Mouse (Mus musculus) liver, embryonic 11.5 days (tissue): ENCODE data around the gene Zfp503. TPM values are rescaled to one million over a fixed set of nuclear protein-coding genes. Genes with fewer than 3 reads are reported as not detected.
A peak's percentile ranks its signal among the peaks of the same experiment; 100 is the strongest.

ENCODE experiments used
- ATAC-seq: fragments of 200-750 bp; cut with Nextera tagmentation; replicated peaks from 2 replicates; pipeline ENCODE4 v1.8.0; 2017; ENCODE audit warnings: moderate number of reproducible peaks, mild to moderate bottlenecking, moderate TSS enrichment, moderate library complexity; ENCODE audit not compliant: low FRiP score
- DNase-seq: peaks from one replicate; pipeline ENCODE4 v3.0.0-alpha.2; 2017; ENCODE audit warnings: low spot score
- H3K27ac ChIP-seq: fragments of 300-500 bp; sonication (generic); 2 replicates; pipeline ENCODE4 v1.5.1; 2014; ENCODE audit warnings: mild to moderate bottlenecking, low read depth, low read length, control low read depth
- H3K27me3 ChIP-seq: fragments of 300-500 bp; sonication (generic); replicated peaks from 2 replicates; pipeline ENCODE4 v1.6.1; 2014; ENCODE audit warnings: low read length, mixed read lengths; ENCODE audit not compliant: control insufficient read depth, insufficient read depth
- H3K36me3 ChIP-seq: fragments of 300-500 bp; sonication (generic); 2 replicates; pipeline ENCODE4 v1.6.1; 2014; ENCODE audit warnings: mild to moderate bottlenecking, low read length, moderate library complexity, mixed read lengths; ENCODE audit not compliant: control insufficient read depth, insufficient read depth
- H3K4me1 ChIP-seq: fragments of 300-500 bp; sonication (generic); replicated peaks from 2 replicates; pipeline ENCODE4 v1.6.1; 2014; ENCODE audit warnings: low read length, mixed read lengths; ENCODE audit not compliant: control insufficient read depth, insufficient read depth
- H3K4me2 ChIP-seq: fragments of 300-500 bp; sonication (generic); 2 replicates; pipeline ENCODE4 v1.6.1; 2014; ENCODE audit warnings: mild to moderate bottlenecking, control low read depth, moderate library complexity
- H3K4me3 ChIP-seq: fragments of 300-500 bp; sonication (generic); 2 replicates; pipeline ENCODE4 v1.5.1; 2014; ENCODE audit warnings: low read depth, low read length, control low read depth
- H3K9ac ChIP-seq: fragments of 300-500 bp; sonication (generic); 2 replicates; pipeline ENCODE4 v1.6.1; 2014; ENCODE audit warnings: low read depth, low read length, control low read depth
- H3K9me3 ChIP-seq: fragments of 300-500 bp; sonication (generic); 2 replicates; pipeline ENCODE4 v1.6.1; 2016; ENCODE audit warnings: low read length, inconsistent platforms, mixed read lengths; ENCODE audit not compliant: control insufficient read depth
- WGBS: fragments of 180-500 bp; shearing (Covaris S2); extraction: QIAGEN DNeasy Blood & Tissue Kit; methylation state at CpG from one replicate; pipeline ENCODE4 v1.1.7; 2014; 5-methylcytosine and 5-hydroxymethylcytosine counted together
- polyA plus RNA-seq: library from polyadenylated mRNA; unstranded; fragments of >200 nt; fragmentation: Nextera tagmentation; extraction: Ambion mirVana; gene quantifications from 2 replicates; pipeline ENCODE4 v1.2.1, GENCODE M21; 2014

The Zfp503 gene
- polyA plus RNA-seq, 1 experiment from 2014 or later: 4.1 TPM

DNA sequence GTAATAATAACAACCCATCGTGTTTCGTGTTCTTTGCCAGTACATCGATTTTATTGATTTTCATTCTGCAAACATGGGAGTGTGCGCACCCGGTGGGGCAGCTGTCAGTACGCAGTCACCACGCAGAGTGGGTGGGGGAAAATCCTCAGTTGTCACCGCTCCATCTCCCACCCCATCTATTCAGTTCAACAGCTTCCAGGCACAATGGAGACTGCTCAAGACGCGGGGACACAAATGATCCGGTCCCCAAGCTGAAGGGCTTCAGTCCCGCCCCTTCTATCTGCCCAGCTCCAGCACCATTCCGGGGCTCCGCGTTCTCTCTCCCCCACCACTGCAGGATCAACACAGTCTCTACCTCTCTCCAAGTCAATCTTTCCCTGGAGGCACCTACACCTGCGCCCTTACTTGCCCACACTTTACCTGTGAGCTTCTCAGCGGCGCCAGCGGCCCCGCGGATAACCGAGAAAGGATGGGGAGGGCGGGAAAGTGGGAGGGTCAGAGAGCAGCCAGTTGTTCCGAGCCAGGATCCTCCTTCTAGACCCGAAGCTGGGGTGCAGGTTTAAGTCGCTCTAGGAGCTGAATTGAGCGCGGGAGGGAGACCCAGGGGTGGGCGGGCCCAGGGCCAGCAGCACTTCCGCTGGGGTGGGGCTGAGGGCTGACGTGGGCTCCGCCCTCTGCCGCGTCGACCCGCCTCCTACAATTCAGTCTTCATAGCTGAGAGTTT is 5.8 kb upstream of the Zfp503 start:
- under 1% methylated on average over 36 of the region's 36 CpGs for WGBS
- peak; percentile 62 for DNase-seq
- ATAC-seq: peak; percentile 81
- Histone ChIP-seq H3K9ac (peak overlapping the region; percentile 38; the same call in 1 of the 2 replicates), H3K4me2 (peak overlapping the region; percentile 96), H3K27me3 (peaks cover 64% of the 10 kb centered on the region), H3K27ac (no peak overlapping the region), H3K36me3 (no peaks in the 10 kb centered on the region), H3K9me3 (no peaks in the 10 kb centered on the region), H3K4me3 (peak overlapping the region; percentile 58), H3K4me1 (peaks cover 17% of the 10 kb centered on the region)

DNA sequence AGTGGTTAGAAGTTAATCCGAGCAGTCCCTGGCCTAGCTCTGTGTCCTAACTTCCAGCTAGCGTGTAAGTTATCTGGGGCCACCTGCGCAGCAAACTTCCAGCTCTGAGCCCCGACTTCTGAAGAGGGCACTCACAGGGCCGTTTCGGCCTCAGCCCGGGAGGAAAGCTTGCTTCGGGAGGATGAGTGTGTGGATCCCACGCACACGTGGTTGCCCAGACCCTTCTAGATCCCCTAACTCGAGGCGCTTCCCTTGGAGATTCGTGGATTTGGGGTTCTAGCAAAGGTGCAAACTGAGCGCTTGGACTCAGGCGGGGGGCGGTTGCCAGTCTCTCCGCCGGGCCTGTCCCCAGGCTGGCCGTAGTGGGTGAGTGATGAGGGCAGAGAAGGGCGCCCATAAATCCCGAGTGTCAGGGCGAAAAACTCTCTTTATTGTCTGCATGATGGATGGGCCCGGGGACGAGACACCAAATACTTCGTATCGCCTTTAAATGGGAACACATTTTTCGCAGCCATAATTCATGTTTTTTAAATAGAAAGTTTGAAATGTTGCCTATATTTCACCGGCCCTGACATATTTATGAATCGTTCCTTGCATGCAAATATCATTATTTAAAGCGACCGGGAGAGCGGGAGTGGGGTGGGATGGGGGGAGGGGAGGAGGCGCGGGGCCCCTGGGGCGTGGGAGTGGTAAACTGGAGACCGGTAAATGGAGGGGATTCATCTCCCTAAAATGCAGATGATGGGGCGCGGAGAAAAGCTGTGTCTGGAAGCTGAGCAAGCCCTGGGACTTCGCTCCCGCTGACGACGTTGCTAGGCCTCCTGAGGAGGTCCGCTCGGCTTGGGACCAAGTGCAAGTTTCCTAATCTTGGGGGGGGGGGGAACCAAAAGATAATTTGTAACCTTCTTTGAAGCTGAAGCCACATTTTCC is 4.9 kb upstream of the Zfp503 start:
- peak; percentile 54 for DNase-seq

DNA sequence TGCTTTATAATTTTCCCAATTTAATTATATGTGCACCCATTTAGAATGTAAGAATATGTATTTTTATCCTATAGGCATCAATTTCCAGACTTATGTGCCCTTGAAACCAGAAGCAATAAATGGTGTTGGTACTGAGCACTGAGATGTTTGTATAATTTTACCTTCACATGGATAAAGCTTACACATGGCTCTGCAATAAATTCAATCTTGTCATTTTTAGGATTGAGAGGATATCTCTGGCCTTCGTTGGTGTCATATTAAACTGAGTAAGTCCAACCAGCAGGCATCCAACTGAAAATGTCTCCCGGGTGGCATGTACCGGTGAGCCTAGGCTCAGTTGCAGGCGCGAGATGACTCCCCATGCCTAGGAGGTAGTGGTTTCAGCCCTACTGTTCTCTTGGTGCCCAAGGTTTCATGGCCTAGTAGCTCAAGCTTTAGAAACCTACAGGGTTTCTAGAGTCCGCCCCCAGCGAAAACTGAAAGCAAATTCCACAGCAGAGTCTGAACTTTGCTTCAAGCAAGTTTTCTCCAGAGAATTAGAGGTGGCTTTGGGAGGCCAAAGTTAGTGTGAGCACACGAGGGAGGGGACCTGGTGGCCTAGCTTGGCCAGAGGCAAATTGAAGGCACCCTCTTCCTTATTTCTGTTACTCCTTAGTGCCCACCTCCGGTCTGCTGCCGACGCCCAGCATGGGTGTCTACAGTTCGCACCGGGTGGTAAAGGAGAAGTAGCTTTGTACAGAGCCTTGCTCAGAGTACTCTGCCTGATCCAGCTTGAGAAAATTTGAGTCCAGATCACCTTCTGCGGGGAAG is 4.1 kb upstream of the Zfp503 start:
- no peak overlapping the region for H3K9ac ChIP-seq
- DNase-seq: no peak
- no peak for ATAC-seq

More for the DNA sequence above, 4.9 kb upstream of the Zfp503 start:
- peak overlapping the region; percentile 96 for H3K4me2 ChIP-seq
- no peak overlapping the region for H3K27ac ChIP-seq
- H3K36me3 ChIP-seq: no peaks in the 10 kb centered on the region
- peaks cover 72% of the 10 kb centered on the region for H3K27me3 ChIP-seq
- whole genome bisulfite sequencing: 4% methylated on average over 44 of the region's 44 CpGs
- no peak for ATAC-seq
- H3K4me1 ChIP-seq: peaks cover 17% of the 10 kb centered on the region
- no peaks in the 10 kb centered on the region for H3K9me3 ChIP-seq
- H3K4me3 ChIP-seq: peak overlapping the region; percentile 58
- H3K9ac ChIP-seq: no peak overlapping the region

DNA sequence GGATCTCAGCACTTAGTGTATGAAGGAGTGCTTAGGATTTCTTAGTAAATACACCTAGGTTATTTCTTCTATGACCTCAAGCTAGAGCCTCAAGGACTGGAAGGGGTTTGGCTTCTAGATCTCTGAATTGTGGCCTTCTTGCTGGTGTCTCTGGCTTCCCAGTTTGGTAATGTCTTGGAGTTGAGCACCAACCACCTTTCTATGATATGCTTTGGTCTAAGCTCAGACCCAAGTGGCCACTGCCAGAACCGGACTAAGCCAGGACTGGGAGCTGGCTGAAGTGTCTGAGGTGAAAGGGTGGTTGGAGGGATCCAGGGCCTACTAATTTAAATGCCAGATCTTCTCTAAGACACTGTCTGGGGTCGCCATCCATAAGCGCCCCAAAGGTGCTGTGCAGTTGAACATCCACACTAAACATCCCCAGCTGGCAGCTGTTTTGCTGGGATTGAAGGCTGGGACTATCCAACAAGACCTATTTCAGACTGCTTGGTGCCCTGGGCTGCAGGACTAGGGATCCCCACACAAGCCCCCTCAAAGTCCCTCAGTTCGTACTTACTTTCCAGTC is 3.0 kb upstream of the Zfp503 start:
- 39% methylated on average over 4 of the region's 4 CpGs for WGBS
- H3K27ac ChIP-seq: no peak overlapping the region
- no peaks in the 10 kb centered on the region for H3K36me3 ChIP-seq
- H3K4me1 ChIP-seq: peaks cover 20% of the 10 kb centered on the region
- H3K9me3 ChIP-seq: no peaks in the 10 kb centered on the region
- DNase-seq (no peak), ATAC-seq (no peak)
- no peak overlapping the region for H3K4me2 ChIP-seq
- H3K4me3 ChIP-seq: no peak overlapping the region
- no peak overlapping the region for H3K9ac ChIP-seq
- peaks cover 92% of the 10 kb centered on the region for H3K27me3 ChIP-seq

More for the DNA sequence above, 4.1 kb upstream of the Zfp503 start:
- H3K4me1 ChIP-seq: peaks cover 20% of the 10 kb centered on the region
- H3K4me2 ChIP-seq: peak overlapping the region; percentile 96
- H3K27ac ChIP-seq: no peak overlapping the region
- no peaks in the 10 kb centered on the region for H3K36me3 ChIP-seq
- H3K4me3 ChIP-seq: peak overlapping the region; percentile 58; the same call in 1 of the 2 replicates
- peaks cover 81% of the 10 kb centered on the region for H3K27me3 ChIP-seq
- H3K9me3 ChIP-seq: no peaks in the 10 kb centered on the region
- 16% methylated on average over 14 of the region's 14 CpGs for WGBS

DNA sequence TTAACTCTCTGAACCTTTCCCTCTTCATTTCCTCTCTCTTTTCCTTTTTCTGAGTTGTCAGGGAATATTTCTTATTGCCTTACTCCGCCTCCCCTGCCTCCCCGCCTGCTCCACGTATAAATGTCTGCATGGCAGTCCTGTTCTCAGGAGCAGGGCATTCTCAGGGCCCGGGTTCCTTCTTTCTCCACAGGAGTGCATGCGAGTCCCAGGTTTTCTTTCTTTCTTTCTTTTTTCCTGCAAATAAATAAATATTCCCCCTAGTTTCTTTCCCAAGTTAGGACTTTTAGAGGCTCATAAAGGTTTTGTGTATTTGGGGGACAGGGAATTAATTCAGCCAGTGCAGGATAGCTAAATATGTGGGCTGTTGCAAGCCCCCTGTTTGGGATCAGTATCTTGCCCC is 2.5 kb upstream of the Zfp503 start:
- no peaks in the 10 kb centered on the region for H3K36me3 ChIP-seq
- no peak for ATAC-seq
- peaks cover 95% of the 10 kb centered on the region for H3K27me3 ChIP-seq
- no peak overlapping the region for H3K27ac ChIP-seq
- peak overlapping the region; percentile 70; the same call in 1 of the 2 replicates for H3K4me2 ChIP-seq
- H3K9me3 ChIP-seq: no peaks in the 10 kb centered on the region
- no peak overlapping the region for H3K9ac ChIP-seq
- peaks cover 20% of the 10 kb centered on the region for H3K4me1 ChIP-seq
- WGBS: 23% methylated on average over 5 of the region's 5 CpGs
- H3K4me3 ChIP-seq: no peak overlapping the region
- DNase-seq: no peak

DNA sequence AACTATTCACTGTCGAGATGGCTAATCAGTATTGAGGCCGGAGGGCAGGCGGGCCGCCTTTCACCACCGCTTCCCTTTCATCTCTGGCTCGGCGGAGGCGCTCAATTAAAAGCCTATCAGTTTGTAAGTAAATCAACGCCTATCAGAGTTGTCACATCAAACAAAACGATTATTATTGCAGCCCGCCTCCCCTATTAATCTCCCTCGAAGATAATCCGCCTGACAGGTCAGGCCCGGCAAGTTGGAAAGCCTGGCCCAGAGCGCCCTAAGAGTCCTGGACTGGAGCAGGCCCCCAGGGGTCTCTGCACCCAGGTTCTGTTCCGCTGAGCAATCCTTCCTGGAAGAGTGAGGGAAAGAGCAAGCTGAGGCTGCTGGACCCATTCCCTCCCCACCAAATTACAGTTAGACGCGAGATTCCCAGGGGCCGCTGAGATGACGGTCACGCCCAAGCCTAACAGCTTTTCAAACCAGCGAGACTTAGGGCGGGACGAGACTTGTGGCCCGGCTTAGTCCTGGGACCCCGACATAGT is 1.9 kb upstream of the Zfp503 start:
- Histone ChIP-seq H3K4me3 (no peak overlapping the region), H3K27ac (no peak overlapping the region), H3K9ac (no peak overlapping the region), H3K27me3 (peaks cover 97% of the 10 kb centered on the region), H3K4me1 (peaks cover 20% of the 10 kb centered on the region), H3K36me3 (no peaks in the 10 kb centered on the region), H3K4me2 (peak overlapping the region; percentile 70), H3K9me3 (no peaks in the 10 kb centered on the region)
- WGBS: 4% methylated on average over 26 of the region's 26 CpGs
- DNase-seq (peak; percentile 69), ATAC-seq (no peak)

DNA sequence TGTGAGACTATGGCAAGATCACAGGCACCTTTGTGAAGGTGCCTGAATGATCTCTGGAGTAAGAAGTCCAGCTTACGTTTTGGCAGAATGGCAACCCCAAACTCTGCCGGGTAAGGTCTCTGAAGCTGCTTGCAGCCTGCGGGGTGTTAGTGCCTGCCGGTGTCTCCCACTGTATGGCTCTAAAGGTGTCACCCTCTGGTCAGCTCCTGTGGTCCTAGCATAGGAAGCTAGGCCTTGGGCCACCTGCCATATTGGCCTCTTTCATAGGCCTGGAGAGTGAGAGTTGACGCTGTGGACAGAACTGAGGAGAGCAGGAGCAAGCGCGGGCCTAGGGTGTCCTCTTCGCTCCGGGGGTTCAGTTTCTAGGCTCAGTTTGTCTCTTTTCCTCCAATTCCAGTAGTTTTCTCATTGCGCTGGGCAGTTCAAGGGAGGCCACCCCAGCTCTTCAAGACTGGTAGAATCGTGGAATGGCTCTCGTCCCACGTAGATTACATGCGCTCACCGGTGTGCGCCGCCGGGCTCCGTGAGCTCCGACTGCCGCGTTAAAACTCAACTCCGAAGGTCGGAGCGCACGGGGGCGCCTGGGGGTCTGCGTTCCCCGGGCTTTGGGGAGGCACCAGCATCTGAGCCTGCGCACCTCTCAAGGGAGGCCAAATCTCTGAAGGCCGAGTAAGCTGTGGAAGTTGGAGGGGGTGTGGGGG is 1.1 kb upstream of the Zfp503 start:
- Histone ChIP-seq H3K36me3 (no peaks in the 10 kb centered on the region), H3K27me3 (peaks cover 99% of the 10 kb centered on the region), H3K4me3 (peak overlapping the region; percentile 56), H3K27ac (no peak overlapping the region), H3K4me2 (peak overlapping the region; percentile 70), H3K9me3 (no peaks in the 10 kb centered on the region), H3K9ac (no peak overlapping the region), H3K4me1 (peaks cover 23% of the 10 kb centered on the region)
- no peak for ATAC-seq
- 3% methylated on average over 31 of the region's 31 CpGs for WGBS
- peak; percentile 47 for DNase-seq
